Mouse (Mus musculus): ENCODE data around the gene Rtn2. TPM values are rescaled to one million over a fixed set of nuclear protein-coding genes. Genes with fewer than 3 reads are reported as not detected.
"Not testable (repeated sequence)": the region's sequence is repeated elsewhere in the genome, so short reads cannot be mapped to it uniquely, and the experiment has no call there.

The Rtn2 gene
- total and polyA plus RNA-seq, 2 experiments from 2014 or later, result 104 to 172 TPM

GRCm38 (mm10) chr7:19279052-19279451, 3.4 kb upstream of the Rtn2 start:
- H3K4me2 ChIP-seq (ENCODE audit: low read depth, low read length, poor library complexity, severe bottlenecking), result peak overlapping the region; percentile 56
- peaks cover under 1% of the 10 kb centered on the region; the same call in 1 of the 2 replicates for H3K4me1 ChIP-seq (ENCODE audit: insufficient read depth, low read length)
- H3K36me3 ChIP-seq (ENCODE audit: insufficient read depth, low read length), result no peaks in the 10 kb centered on the region
- no peak overlapping the region for H3K9ac ChIP-seq (replicated peaks; ENCODE audit: low read length, poor library complexity, severe bottlenecking)
- no peaks in the 10 kb centered on the region for H3K9me3 ChIP-seq (ENCODE audit: low read length)
- peak overlapping the region; percentile 39 for H3K4me3 ChIP-seq (ENCODE audit: low read depth, low read length)
- H3K27ac ChIP-seq (ENCODE audit: low read depth, low read length), result no peak overlapping the region
- no peak for ATAC-seq (ENCODE audit: low FRiP score)
- H3K27me3 ChIP-seq (ENCODE audit: insufficient read depth, low read length), result peaks cover 31% of the 10 kb centered on the region
- 3% methylated on average over 34 of the region's 34 CpGs for WGBS
- no peak for DNase-seq (ENCODE audit: low spot score)
- TF ChIP-seq CTCF (IDR thresholded peaks at IDR 0.05), result no peak

GRCm38 (mm10) chr7:19279581-19280114, 2.8 kb upstream of the Rtn2 start, which contains the start of gene Ppm1n:
Ppm1n (minus strand) TSS chr7:19280064.
- TF ChIP-seq CTCF (IDR thresholded peaks at IDR 0.05), result no peak
- H3K4me1 ChIP-seq (ENCODE audit: insufficient read depth, low read length), result peaks cover 6% of the 10 kb centered on the region
- peak within 1 kb of the TSS; percentile 39 for H3K4me3 ChIP-seq (ENCODE audit: low read depth, low read length)
- DNase-seq (ENCODE audit: low spot score) (no peak), ATAC-seq (ENCODE audit: low FRiP score) (no peak)
- H3K9me3 ChIP-seq (ENCODE audit: low read length), result no peaks in the 10 kb centered on the region
- H3K9ac ChIP-seq (replicated peaks; ENCODE audit: low read length, poor library complexity, severe bottlenecking), result peak within 1 kb of the TSS; percentile 39; the same call in 1 of the 2 replicates
- peaks cover 31% of the 10 kb centered on the region for H3K27me3 ChIP-seq (ENCODE audit: insufficient read depth, low read length)
- H3K4me2 ChIP-seq (ENCODE audit: low read depth, low read length, poor library complexity, severe bottlenecking), result peak within 1 kb of the TSS; percentile 56
- WGBS, result under 1% methylated on average over 46 of the region's 46 CpGs
- no peak within 1 kb of the TSS for H3K27ac ChIP-seq (ENCODE audit: low read depth, low read length)
- no peaks in the 10 kb centered on the region for H3K36me3 ChIP-seq (ENCODE audit: insufficient read depth, low read length)

- peak; percentile 73 for TF ChIP-seq CTCF (IDR thresholded peaks at IDR 0.05)
- ATAC-seq (ENCODE audit: low FRiP score); H3K36me3 ChIP-seq (ENCODE audit: insufficient read depth, low read length); H3K27ac ChIP-seq (ENCODE audit: low read depth, low read length); H3K4me1 ChIP-seq (ENCODE audit: insufficient read depth, low read length); H3K9me3 ChIP-seq (ENCODE audit: low read length): not testable (repeated sequence)
- 40% methylated on average over 6 of the region's 6 CpGs for WGBS
- Histone ChIP-seq H3K4me2 (ENCODE audit: low read depth, low read length, poor library complexity, severe bottlenecking) (peak overlapping the region; percentile 52), H3K27me3 (ENCODE audit: insufficient read depth, low read length) (peaks cover 31% of the 10 kb centered on the region), H3K4me3 (ENCODE audit: low read depth, low read length) (peak overlapping the region; percentile 86), H3K9ac (replicated peaks; ENCODE audit: low read length, poor library complexity, severe bottlenecking) (0 out of 2 replicates have a peak overlapping the region, but pooled peaks have one; percentile 96)
- DNase-seq (ENCODE audit: low spot score), result peak; percentile 57
Observed at GRCm38 (mm10) chr7:19281680-19282304, 632 bp upstream of the Rtn2 start.

GRCm38 (mm10) chr7:19282791-19283405, 474 bp downstream of the Rtn2 start:
- 1% methylated on average over 28 of the region's 35 CpGs for WGBS
- ATAC-seq (ENCODE audit: low FRiP score) (peak; percentile 65), DNase-seq (ENCODE audit: low spot score) (peak; percentile 48)
- Histone ChIP-seq H3K36me3 (ENCODE audit: insufficient read depth, low read length) (peaks cover 14% of the 10 kb centered on the region), H3K27ac (ENCODE audit: low read depth, low read length) (peak overlapping the region; percentile 92), H3K4me3 (ENCODE audit: low read depth, low read length) (peak overlapping the region; percentile 86), H3K27me3 (ENCODE audit: insufficient read depth, low read length) (peaks cover 29% of the 10 kb centered on the region), H3K4me1 (ENCODE audit: insufficient read depth, low read length) (peaks cover 10% of the 10 kb centered on the region), H3K9ac (replicated peaks; ENCODE audit: low read length, poor library complexity, severe bottlenecking) (peak overlapping the region; percentile 96), H3K4me2 (ENCODE audit: low read depth, low read length, poor library complexity, severe bottlenecking) (peak overlapping the region; percentile 52), H3K9me3 (ENCODE audit: low read length) (no peaks in the 10 kb centered on the region)
- no peak for TF ChIP-seq CTCF (IDR thresholded peaks at IDR 0.05)

GRCm38 (mm10) chr7:19283406-19283804, 981 bp downstream of the Rtn2 start:
- Histone ChIP-seq H3K36me3 (ENCODE audit: insufficient read depth, low read length) (peaks cover 17% of the 10 kb centered on the region), H3K9me3 (ENCODE audit: low read length) (no peaks in the 10 kb centered on the region), H3K4me3 (ENCODE audit: low read depth, low read length) (peak overlapping the region; percentile 86), H3K9ac (replicated peaks; ENCODE audit: low read length, poor library complexity, severe bottlenecking) (peak overlapping the region; percentile 96), H3K27ac (ENCODE audit: low read depth, low read length) (peak overlapping the region; percentile 92), H3K4me2 (ENCODE audit: low read depth, low read length, poor library complexity, severe bottlenecking) (peak overlapping the region; percentile 52), H3K4me1 (ENCODE audit: insufficient read depth, low read length) (peaks cover 10% of the 10 kb centered on the region), H3K27me3 (ENCODE audit: insufficient read depth, low read length) (peaks cover 24% of the 10 kb centered on the region)
- TF ChIP-seq CTCF (IDR thresholded peaks at IDR 0.05), result no peak
- ATAC-seq (ENCODE audit: low FRiP score) (0 out of 2 replicates have a peak, but pooled peaks have one; percentile 0), DNase-seq (ENCODE audit: low spot score) (no peak)
- 10% methylated on average over 13 of the region's 14 CpGs for WGBS

GRCm38 (mm10) chr7:19284763-19285162, 2.3 kb downstream of the Rtn2 start:
- H3K4me3 ChIP-seq (ENCODE audit: low read depth, low read length), result no peak overlapping the region; the same call in 1 of the 2 replicates
- DNase-seq (ENCODE audit: low spot score), result peak; percentile 68
- peaks cover 19% of the 10 kb centered on the region for H3K36me3 ChIP-seq (ENCODE audit: insufficient read depth, low read length)
- no peak overlapping the region for H3K27ac ChIP-seq (ENCODE audit: low read depth, low read length)
- no peak overlapping the region for H3K9ac ChIP-seq (replicated peaks; ENCODE audit: low read length, poor library complexity, severe bottlenecking)
- H3K4me2 ChIP-seq (ENCODE audit: low read depth, low read length, poor library complexity, severe bottlenecking), result peak overlapping the region; percentile 52; the same call in 1 of the 2 replicates
- WGBS, result 36% methylated on average over 4 of the region's 4 CpGs
- no peaks in the 10 kb centered on the region for H3K9me3 ChIP-seq (ENCODE audit: low read length)
- ATAC-seq (ENCODE audit: low FRiP score), result no peak
- peak; percentile 90 for TF ChIP-seq CTCF (IDR thresholded peaks at IDR 0.05)
- H3K4me1 ChIP-seq (ENCODE audit: insufficient read depth, low read length), result peaks cover 10% of the 10 kb centered on the region; the same call in 1 of the 2 replicates
- peaks cover 10% of the 10 kb centered on the region for H3K27me3 ChIP-seq (ENCODE audit: insufficient read depth, low read length)
